Mouse (Mus musculus) lung, adult 2 months (tissue): Measurements from ENCODE around the gene Gse1.

Experiments
- CTCF ChIP-seq: fragments of 200-500 bp; IDR thresholded peaks from 2 replicates; pipeline ENCODE4 v1.5.1; 2011; ENCODE audit warnings: mild to moderate bottlenecking, low read length, control low read depth; ENCODE audit not compliant: insufficient read depth
- POLR2A ChIP-seq: fragments of 200-500 bp; IDR thresholded peaks from 2 replicates; pipeline ENCODE4 v1.6.1; 2011; ENCODE audit warnings: low read depth, mild to moderate bottlenecking, control low read depth, low read length, borderline replicate concordance; ENCODE audit errors: extremely low read depth

DNA sequence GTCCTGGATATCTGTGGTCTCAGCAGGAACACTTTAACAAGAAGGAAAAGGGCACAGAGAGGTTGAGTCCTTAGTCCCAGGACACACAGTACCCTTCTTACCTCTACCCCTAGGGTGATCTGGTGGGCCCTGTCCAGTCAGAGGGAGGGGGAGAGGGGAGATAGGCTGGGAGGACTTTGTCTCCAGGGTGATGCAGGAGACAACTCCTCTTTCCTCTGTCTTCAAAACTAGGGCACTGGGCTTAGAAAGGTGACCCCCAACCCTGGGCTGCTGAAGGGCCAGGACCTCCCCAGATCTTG, 729 bp upstream of the Gse1 start:
- TF ChIP-seq CTCF (no peak), POLR2A (no peak)
